Mouse (Mus musculus): Measurements from ENCODE around the gene B4galt5. TPM values are rescaled to one million over a fixed set of nuclear protein-coding genes. Genes with fewer than 3 reads are reported as not detected.

The B4galt5 gene
- total RNA-seq, 2 experiments from 2014 or later = 54.3 to 54.8 TPM

- no peak for DNase-seq (ENCODE audit: low spot score in 2 of 2)
Measured at GRCm38 (mm10) chr2:167261106-167261505, 87.9 kb downstream of the B4galt5 start.

- no peak for DNase-seq (ENCODE audit: low spot score in 2 of 2)
Measured at GRCm38 (mm10) chr2:167257790-167258189, 91.2 kb downstream of the B4galt5 start.

GRCm38 (mm10) chr2:167254808-167255207, 94.2 kb downstream of the B4galt5 start:
- no peak for DNase-seq (ENCODE audit: low spot score in 2 of 2)

- DNase-seq (ENCODE audit: low spot score in 2 of 2) = no peak
Measured at GRCm38 (mm10) chr2:167254185-167254584, 94.8 kb downstream of the B4galt5 start.

GRCm38 (mm10) chr2:167253476-167253875, 95.5 kb downstream of the B4galt5 start:
- DNase-seq (ENCODE audit: low spot score in 2 of 2) = no peak

- no peak for DNase-seq (ENCODE audit: low spot score in 2 of 2)
Measured at GRCm38 (mm10) chr2:167252057-167252687, 96.8 kb downstream of the B4galt5 start.

- DNase-seq (ENCODE audit: low spot score in 2 of 2) = no peak
Measured at GRCm38 (mm10) chr2:167250736-167251337, 98.1 kb downstream of the B4galt5 start.

- no peak for DNase-seq (ENCODE audit: low spot score in 2 of 2)
Measured at GRCm38 (mm10) chr2:167250003-167250735, 98.8 kb downstream of the B4galt5 start.

GRCm38 (mm10) chr2:167249591-167249990, 99.4 kb downstream of the B4galt5 start:
- no peak for DNase-seq (ENCODE audit: low spot score in 2 of 2)

Other genes with a start within 250 kb of the B4galt5 start
- gene Kcnb1, start 159.0 kb downstream of the B4galt5 start, total RNA-seq (2021) = 100 to 1,000 TPM; 197 to 205 TPM
- gene Ptgis, start 108.6 kb downstream of the B4galt5 start, total RNA-seq (2021) = 1 to 10 TPM; 1.5 to 2.4 TPM
- gene Slc9a8, start 72.5 kb upstream of the B4galt5 start, total RNA-seq (2021) = 10 to 100 TPM; 26.2 to 32.4 TPM
- gene Rnf114, start 143.5 kb upstream of the B4galt5 start, total RNA-seq (2021) = 10 to 100 TPM; 57.9 to 58.9 TPM
- 10 to 100 TPM; 76.0 to 84.0 TPM for gene Spata2, start 143.7 kb upstream of the B4galt5 start, total RNA-seq (2021)
- 1 to 10 TPM; 1.1 to 1.2 TPM for gene Snai1, start 189.0 kb upstream of the B4galt5 start, total RNA-seq (2021)

All from left cerebral cortex, adult 18-20 months (tissue).